Mouse (Mus musculus) T-helper 17 cell (primary cell): ENCODE measurements around the gene Muc5ac.
"Not testable (repeated sequence)": the region's sequence is repeated elsewhere in the genome, so short reads cannot be mapped to it uniquely, and the experiment has no call there.

Source experiments
- in situ Hi-C, 2 experiments: fragments of 300-600 bp; cut with MboI, MseI; formaldehyde crosslinking; loops; 1 replicate in 1 of 2; 2 replicates in 1 of 2; pipeline ENCODE4 v1.15.1; 2025; ENCODE audit warnings: high pct_unique_total_duplicates in 2 of 2

Gene Muc5ac

GRCm38 (mm10) chr7:141788677-141789452 lies at the start of gene Muc5ac:
Muc5ac (plus strand) TSS chr7:141788972.
- in situ Hi-C loops = no loop called here

DNA sequence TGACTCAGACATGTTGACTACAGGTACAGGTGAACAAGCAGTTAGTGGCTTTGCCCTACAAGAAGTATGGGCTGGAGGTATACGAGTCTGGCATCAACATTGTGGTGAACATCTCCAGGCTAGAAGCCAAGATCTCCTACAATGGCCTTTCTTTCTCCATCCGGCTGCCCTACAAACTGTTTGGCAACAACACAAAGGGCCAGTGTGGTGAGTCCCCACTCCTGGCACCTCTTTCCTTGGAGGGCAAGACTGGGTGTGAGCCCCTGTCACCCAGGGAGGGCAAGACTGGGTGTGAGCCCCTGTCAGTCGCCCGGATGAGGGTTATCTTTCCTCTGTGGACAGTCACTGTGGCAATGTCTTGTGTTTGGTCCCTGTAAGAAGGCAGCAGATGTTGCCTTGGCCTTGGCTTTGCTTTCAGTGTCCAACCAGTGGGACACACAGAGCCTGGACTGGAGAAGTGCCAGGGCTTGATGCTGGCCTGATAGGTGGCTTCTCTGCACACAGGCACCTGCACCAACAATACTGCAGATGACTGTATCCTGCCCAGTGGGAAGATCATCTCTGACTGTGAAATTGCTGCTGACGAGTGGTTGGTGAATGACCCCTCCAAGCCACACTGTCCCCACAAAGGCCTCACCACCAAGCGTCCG lies 41.2 kb upstream of the Muc5ac start:
- in situ Hi-C loops = loop anchor here (5.0 to 10.0 kb wide), 5 partner anchors 45 to 397 kb away; partner anchors contain the start of gene Gm45337 (in 1 of the 2)

- in situ Hi-C loops = no loop called here
These were observed 36.3 kb upstream of the Muc5ac start for GRCm38 (mm10) chr7:141752513-141752912.

- in situ Hi-C loops = loop anchor here (5.0 kb wide), 3 partner anchors 96 to 254 kb away; no protein-coding TSS in a partner anchor
These were observed 32.9 kb upstream of the Muc5ac start for GRCm38 (mm10) chr7:141755831-141756230.

DNA sequence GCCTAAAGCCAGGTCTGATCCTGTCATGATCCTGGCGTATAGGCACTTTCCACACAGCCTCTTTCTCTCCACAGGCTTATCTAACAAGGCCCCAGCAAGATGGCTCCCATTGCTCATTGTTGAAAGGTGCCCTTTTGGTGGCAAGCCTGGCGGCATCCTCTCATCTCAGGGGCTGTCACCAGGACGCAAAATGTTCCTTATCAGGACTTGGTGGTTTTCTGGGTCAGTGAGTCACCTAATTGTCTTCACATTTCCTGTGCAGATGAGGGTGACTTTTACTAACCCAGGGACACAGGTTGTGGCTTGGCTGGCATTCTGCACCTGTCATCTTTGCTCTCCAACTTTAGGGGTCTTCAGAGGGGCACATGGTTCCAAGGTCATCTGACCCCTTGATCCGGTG lies 30.5 kb upstream of the Muc5ac start:
- in situ Hi-C loops = loop anchor here (5.0 kb wide), 3 partner anchors 94 to 256 kb away; no protein-coding TSS in a partner anchor

- in situ Hi-C loops = loop anchor here in 1 of 2 experiments (10.0 kb wide), 1 partner anchor 276 kb away; no protein-coding TSS in a partner anchor
These were observed 18.3 kb upstream of the Muc5ac start for GRCm38 (mm10) chr7:141770521-141770920.

- in situ Hi-C loops = loop anchor here in 1 of 2 experiments (10.0 kb wide), 1 partner anchor 276 kb away; no protein-coding TSS in a partner anchor
These were observed 17.8 kb upstream of the Muc5ac start for GRCm38 (mm10) chr7:141770988-141771387.

DNA sequence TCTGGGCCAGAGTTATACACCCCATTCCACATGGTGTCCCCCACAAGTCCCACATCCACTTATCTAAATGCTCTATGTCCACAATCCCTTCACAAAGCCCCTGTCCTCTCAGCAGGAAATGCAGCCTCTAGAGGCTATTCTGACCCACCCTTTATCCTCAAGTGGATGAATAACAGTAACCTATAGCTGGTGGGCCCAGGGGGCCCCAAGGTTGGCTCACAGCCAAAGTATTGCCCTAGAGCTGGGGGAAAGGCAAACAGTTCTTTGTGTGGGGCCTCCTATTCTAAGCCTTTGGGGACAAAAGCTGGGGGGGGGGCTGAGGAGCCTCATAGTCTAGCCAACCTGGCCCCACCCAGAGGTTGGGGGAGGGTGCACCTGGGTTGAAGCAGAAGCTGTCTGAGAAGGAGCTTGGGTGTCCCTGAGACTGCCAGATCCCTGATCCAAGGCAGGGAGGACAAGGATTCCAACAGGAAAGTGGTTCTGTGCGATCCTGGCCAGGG lies 16.7 kb upstream of the Muc5ac start:
- in situ Hi-C loops = loop anchor here in 1 of 2 experiments (10.0 kb wide), 1 partner anchor 277 kb away; no protein-coding TSS in a partner anchor

DNA sequence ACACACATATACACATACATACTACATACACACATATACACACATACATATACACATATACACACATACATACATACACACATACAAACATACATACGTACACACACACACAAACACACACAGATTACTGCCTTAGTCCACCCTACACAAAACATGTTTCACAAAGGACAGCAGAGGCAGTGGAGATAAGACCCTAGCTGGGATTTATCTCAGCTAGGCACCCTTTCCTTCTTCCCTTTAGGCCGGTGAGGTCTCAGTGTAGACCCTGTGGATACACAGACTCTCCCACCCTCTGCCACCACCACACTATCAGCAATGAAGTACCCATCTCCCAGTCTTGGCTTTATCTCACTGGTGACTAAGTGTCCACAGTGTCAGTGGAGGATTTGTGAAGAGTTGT lies 13.9 kb upstream of the Muc5ac start:
- in situ Hi-C loops = loop anchor here in 1 of 2 experiments (10.0 kb wide), 1 partner anchor 280 kb away; no protein-coding TSS in a partner anchor

GRCm38 (mm10) chr7:141776199-141776598 lies 12.6 kb upstream of the Muc5ac start:
- in situ Hi-C loops = loop anchor here in 1 of 2 experiments (10.0 kb wide), 1 partner anchor 281 kb away; no protein-coding TSS in a partner anchor

DNA sequence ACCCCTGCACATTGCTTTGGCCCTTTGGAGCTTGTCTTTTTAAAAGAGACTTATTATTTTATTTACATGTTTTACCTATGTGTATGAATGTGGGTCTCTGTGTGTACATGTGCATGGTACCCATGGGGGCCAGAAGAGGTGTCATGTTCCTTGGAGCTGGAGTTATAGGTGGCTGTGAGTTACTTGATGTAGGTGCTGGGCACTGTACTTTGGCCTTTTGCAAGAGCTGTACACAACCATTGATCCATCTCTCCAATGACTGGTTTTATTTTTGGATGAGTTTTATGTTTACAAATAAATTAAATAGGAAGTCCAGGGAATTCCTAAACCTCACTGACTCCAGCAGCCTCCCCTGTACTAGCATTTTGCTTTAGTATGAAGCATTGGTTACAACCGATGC lies 5.5 kb downstream of the Muc5ac start:
- in situ Hi-C loops = no loop called here

GRCm38 (mm10) chr7:141803206-141803605 lies 14.4 kb downstream of the Muc5ac start:
- in situ Hi-C loops = no loop called here

DNA sequence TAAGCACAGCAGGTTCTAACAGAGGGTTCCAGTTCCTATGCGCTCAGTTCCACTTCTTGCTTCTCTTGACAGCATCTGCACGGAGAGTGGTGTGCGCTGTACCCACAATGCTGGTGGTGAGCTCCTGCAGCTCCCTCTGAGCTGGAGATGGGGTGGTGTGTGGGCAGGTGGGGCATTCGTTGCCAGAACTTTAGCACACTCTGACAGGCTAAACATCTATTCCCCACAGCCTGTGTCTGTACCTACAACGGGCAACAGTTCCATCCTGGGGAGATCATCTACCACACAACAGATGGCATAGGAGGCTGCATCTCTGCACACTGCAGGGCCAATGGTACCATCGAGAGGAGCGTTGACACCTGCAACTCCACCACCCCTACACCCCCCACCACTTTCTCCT lies 16.6 kb downstream of the Muc5ac start:
- in situ Hi-C loops = no loop called here

DNA sequence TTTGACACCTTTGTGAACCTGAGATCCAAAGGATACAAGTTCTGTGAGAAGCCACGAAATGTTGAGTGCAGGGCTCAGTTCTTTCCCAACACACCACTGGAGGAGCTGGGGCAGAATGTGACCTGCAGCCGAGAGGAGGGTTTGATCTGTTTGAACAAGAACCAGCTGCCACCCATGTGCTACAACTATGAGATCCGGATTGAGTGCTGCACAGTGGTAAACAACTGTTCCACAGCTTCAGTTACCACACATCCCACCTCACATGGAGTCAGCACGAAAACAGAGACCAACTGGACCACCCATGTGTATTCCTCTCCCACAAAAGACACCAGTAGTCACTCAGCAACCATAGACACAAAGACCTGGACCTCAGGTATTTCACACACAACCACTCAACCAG lies 19.1 kb downstream of the Muc5ac start:
- in situ Hi-C loops = not testable (repeated sequence)

- in situ Hi-C loops = not testable (repeated sequence)
These were observed 21.2 kb downstream of the Muc5ac start for GRCm38 (mm10) chr7:141809933-141810332.

- in situ Hi-C loops = no loop called here
These were observed 24.5 kb downstream of the Muc5ac start for GRCm38 (mm10) chr7:141813321-141813720.

DNA sequence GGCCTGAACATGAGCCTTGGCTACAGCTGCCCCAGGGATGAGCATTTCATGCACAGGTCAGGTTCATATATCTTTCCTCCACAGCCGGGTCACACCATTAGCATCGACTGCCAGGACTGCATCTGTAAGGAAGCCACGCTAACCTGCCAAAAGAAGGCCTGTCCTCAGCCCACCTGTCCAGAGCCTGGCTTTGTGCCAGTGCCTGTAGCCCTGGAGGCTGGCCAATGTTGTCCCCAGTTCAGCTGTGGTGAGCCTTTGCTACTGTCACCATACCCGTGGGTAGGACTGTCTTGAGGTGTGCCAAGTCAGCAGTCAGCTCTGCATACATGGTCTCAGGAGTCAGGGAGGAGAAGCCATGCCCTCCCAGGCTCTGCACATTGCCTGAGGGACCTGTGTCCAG lies 26.6 kb downstream of the Muc5ac start:
- in situ Hi-C loops = no loop called here

GRCm38 (mm10) chr7:141817355-141818075 lies 28.7 kb downstream of the Muc5ac start:
- in situ Hi-C loops = no loop called here

GRCm38 (mm10) chr7:141818267-141818666 lies 29.5 kb downstream of the Muc5ac start:
- in situ Hi-C loops = no loop called here

DNA sequence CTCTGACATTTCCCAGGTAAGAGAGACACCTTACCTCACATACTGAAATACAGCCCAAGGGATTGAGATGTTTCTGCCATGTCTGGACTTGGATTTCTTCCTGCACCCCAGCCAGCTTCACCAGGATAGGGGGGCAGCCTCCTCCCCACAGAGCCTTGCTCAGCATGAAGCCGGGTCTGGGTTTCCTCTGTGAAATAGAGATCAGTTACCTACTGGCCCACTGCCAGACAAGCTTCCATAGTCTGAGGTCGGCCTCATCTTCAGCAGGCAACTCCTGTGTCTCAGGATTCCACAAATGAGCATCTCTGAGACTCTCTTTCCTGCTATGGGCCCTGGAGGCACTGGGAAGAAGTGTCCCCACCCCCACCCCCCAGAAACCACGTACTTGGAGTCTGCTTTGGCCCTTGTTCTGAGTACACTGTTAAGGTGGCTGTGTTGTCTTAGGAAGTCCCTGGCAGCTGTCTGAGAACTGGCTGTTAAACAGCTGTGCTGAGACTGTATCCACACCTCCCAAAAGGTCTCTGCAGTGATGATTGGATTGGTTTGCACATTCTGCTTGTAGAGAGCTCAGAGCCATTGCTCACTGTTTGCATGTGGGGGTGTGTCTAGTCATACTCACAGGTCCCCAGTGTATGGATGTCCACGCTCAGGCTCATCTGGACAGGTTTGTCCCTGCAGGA lies 34.0 kb downstream of the Muc5ac start:
- in situ Hi-C loops = loop anchor here in 1 of 2 experiments (5.0 kb wide), 1 partner anchor 75 kb away; no protein-coding TSS in a partner anchor

- in situ Hi-C loops = loop anchor here in 1 of 2 experiments (5.0 kb wide), 1 partner anchor 76 kb away; no protein-coding TSS in a partner anchor
These were observed 34.9 kb downstream of the Muc5ac start for GRCm38 (mm10) chr7:141823699-141824098.
